Mouse (Mus musculus) liver, embryonic 14.5 days (tissue): ENCODE data around the gene Usp43. TPM values are rescaled to one million over a fixed set of nuclear protein-coding genes. Genes with fewer than 3 reads are reported as not detected.

Experiments used
- ATAC-seq: fragments of 200-750 bp; cut with Nextera tagmentation; 2 replicates; pipeline ENCODE4 v1.8.0; 2017; ENCODE audit warnings: moderate number of reproducible peaks, mild to moderate bottlenecking, moderate library complexity; ENCODE audit not compliant: insufficient read depth
- DNase-seq, 3 experiments: peaks; one replicate each; pipeline ENCODE4 v3.0.0-alpha.2; 2012 to 2013; ENCODE audit warnings: low read depth in 3 of 3, low spot score in 3 of 3
- H3K27ac ChIP-seq: fragments of 300-500 bp; sonication (generic); 2 replicates; pipeline ENCODE4 v1.5.1; 2014; ENCODE audit warnings: moderate library complexity, mild to moderate bottlenecking, control low read depth, inconsistent platforms
- H3K27me3 ChIP-seq: fragments of 300-500 bp; sonication (generic); 2 replicates; pipeline ENCODE4 v1.6.1; 2014; ENCODE audit warnings: mild to moderate bottlenecking, low read length, moderate library complexity; ENCODE audit not compliant: control insufficient read depth, insufficient read depth
- H3K36me3 ChIP-seq: fragments of 300-500 bp; sonication (generic); replicated peaks from 2 replicates; pipeline ENCODE4 v1.6.1; 2014; ENCODE audit warnings: low read depth; ENCODE audit not compliant: control insufficient read depth, insufficient read depth
- H3K4me1 ChIP-seq, 2 experiments: fragments of 200-500 bp in 1 of 2; fragments of 300-500 bp in 1 of 2; sonication (generic) in 1 of 2; replicated peaks; 2 replicates each; pipeline ENCODE4 v1.6.1; 2012 to 2014; ENCODE audit warnings: antibody characterized with exemption in 1 of 2, inconsistent platforms in 1 of 2, low read length in 1 of 2; ENCODE audit not compliant: control insufficient read depth in 2 of 2, insufficient read depth in 2 of 2
- H3K4me2 ChIP-seq: fragments of 300-500 bp; sonication (generic); 2 replicates; pipeline ENCODE4 v1.6.1; 2014; ENCODE audit warnings: low read depth, mild to moderate bottlenecking, control low read depth, moderate library complexity
- H3K4me3 ChIP-seq, 2 experiments: fragments of 200-500 bp in 1 of 2; fragments of 300-500 bp in 1 of 2; sonication (generic) in 1 of 2; 2 replicates each; pipeline ENCODE4 v1.5.1; 2012 to 2014; ENCODE audit warnings: low read depth in 2 of 2, low read length in 2 of 2, mild to moderate bottlenecking in 2 of 2, control low read depth in 1 of 2, inconsistent platforms in 1 of 2, moderate library complexity in 1 of 2; ENCODE audit not compliant: insufficient read depth in 1 of 2
- H3K9ac ChIP-seq: fragments of 300-500 bp; sonication (generic); replicated peaks from 2 replicates; pipeline ENCODE4 v1.6.1; 2014; ENCODE audit warnings: mild to moderate bottlenecking, control low read depth, moderate library complexity
- H3K9me3 ChIP-seq: fragments of 300-500 bp; sonication (generic); 2 replicates; pipeline ENCODE4 v1.6.1; 2016; ENCODE audit warnings: low read length, mixed read lengths; ENCODE audit not compliant: control insufficient read depth
- CTCF ChIP-seq: IDR thresholded peaks from 2 replicates; pipeline ENCODE4 v1.5.1; 2016; ENCODE audit warnings: antibody characterized with exemption, low read depth, control low read depth
- EP300 ChIP-seq: IDR thresholded peaks from 2 replicates; pipeline ENCODE4 v1.6.1; 2016; ENCODE audit warnings: antibody characterized with exemption, low read depth
- WGBS: fragments of 180-500 bp; shearing (Covaris S2); extraction: QIAGEN DNeasy Blood & Tissue Kit; methylation state at CpG from one replicate; pipeline ENCODE4 v1.1.7; 2014; ENCODE audit not compliant: insufficient replicate concordance; 5-methylcytosine and 5-hydroxymethylcytosine counted together
- polyA plus RNA-seq, 2 experiments: library from polyadenylated mRNA; depleted of rRNA in 1 of 2; stranded (reverse) in 1 of 2; unstranded in 1 of 2; fragments of >200 nt; fragmentation: Nextera tagmentation in 1 of 2; extraction: Ambion mirVana in 1 of 2; gene quantifications; 2 replicates each; pipeline versions ENCODE4 v1.2.1 to v1.2.3; 2012 to 2014

The Usp43 gene
- polyA plus RNA-seq, 2 experiments, result 0.06 to 0.08 TPM

DNA sequence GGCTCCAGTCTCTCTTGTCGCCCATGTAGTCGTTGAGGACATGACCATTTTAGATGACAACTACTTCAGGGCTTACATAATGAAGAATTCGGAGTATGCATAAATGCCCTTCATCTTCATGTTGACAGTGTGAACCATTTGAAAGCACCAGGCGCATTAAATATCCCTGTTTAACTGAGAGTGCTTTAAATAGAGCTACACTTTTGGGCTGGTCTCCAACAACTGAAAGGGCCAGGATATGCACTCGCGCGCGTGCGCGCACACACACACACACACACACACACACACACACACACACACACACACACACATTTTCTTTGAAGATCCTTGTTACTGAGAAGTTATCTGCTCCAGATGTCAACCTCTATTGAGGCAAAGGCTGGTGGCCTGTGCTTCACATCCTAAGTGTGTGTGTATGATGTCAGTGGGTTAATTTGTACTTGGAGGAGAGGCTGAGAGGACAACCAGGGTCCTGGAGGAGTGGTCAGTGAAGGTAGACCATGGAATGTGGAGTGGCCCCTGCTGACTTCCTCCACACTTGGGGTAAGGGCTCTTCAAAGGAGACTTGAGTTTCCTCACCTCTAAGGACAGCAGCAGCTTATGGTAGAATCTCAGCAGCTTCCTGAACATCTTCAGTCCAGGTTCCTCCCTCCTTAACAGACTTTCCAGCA lies 86.4 kb downstream of the Usp43 start:
- no peak overlapping the region for H3K9ac ChIP-seq

GRCm38 (mm10) chr11:67831820-67832219 lies 90.1 kb downstream of the Usp43 start:
- no peak for DNase-seq
- Histone ChIP-seq H3K4me1 (no peaks in the 10 kb centered on the region), H3K27me3 (no peaks in the 10 kb centered on the region), H3K9ac (no peak overlapping the region), H3K27ac (no peak overlapping the region), H3K4me2 (no peak overlapping the region), H3K36me3 (no peaks in the 10 kb centered on the region), H3K4me3 (no peak overlapping the region), H3K9me3 (no peaks in the 10 kb centered on the region)
- TF ChIP-seq CTCF (no peak), EP300 (no peak)
- WGBS, result 54% methylated on average over 5 of the region's 5 CpGs
- no peak for ATAC-seq

More for the DNA sequence above, 86.4 kb downstream of the Usp43 start:
- no peaks in the 10 kb centered on the region for H3K36me3 ChIP-seq
- H3K9me3 ChIP-seq, result no peaks in the 10 kb centered on the region
- TF ChIP-seq EP300 (no peak), CTCF (no peak)
- 66% methylated on average over 10 of the region's 10 CpGs for WGBS
- H3K4me3 ChIP-seq, result no peak overlapping the region
- H3K4me2 ChIP-seq, result no peak overlapping the region
- DNase-seq, result no peak
- H3K27ac ChIP-seq, result no peak overlapping the region
- H3K27me3 ChIP-seq, result no peaks in the 10 kb centered on the region
- H3K4me1 ChIP-seq, result no peaks in the 10 kb centered on the region
- no peak for ATAC-seq

- TF ChIP-seq CTCF (no peak), EP300 (no peak)
- Histone ChIP-seq H3K9ac (no peak overlapping the region), H3K4me3 (no peak overlapping the region), H3K36me3 (no peaks in the 10 kb centered on the region), H3K9me3 (no peaks in the 10 kb centered on the region), H3K4me2 (no peak overlapping the region), H3K4me1 (no peaks in the 10 kb centered on the region), H3K27ac (no peak overlapping the region), H3K27me3 (no peaks in the 10 kb centered on the region)
- WGBS, result 39% methylated on average over 6 of the region's 6 CpGs
- ATAC-seq (no peak), DNase-seq (no peak)
These were observed 92.4 kb downstream of the Usp43 start for GRCm38 (mm10) chr11:67829530-67829929.

DNA sequence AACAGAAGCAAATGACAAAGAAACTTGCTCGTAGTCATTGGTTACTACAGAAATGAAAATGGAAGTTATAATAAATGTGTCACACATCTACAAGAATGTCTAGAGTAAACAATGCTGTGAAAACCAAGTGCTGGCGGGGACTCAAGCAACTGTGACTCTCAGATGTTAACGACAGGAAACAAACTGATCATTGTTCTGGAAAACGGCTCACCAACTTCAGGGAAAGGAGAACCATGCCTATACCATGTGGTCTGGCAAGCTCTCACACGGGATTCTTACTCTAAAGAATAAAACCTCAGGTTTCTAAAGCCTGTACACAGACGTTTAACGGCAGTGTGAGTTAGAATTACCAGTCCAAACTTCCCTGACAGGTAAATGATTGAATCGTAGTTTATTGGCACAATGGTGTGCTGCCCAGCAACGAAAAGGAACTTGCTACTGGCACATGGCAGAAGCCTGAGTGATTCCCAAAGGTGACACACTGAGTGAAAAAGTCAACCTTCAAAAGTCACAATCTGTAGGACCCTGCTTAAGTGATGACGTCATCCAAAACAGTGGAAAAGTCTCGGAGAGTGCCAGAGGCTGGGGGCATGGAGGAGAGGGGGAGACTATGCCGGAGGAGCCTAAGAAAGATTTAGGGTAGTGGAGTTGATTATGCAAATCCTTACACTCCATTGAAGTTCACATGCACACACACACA lies 93.4 kb downstream of the Usp43 start:
- no peaks in the 10 kb centered on the region for H3K36me3 ChIP-seq
- 33% methylated on average over 12 of the region's 12 CpGs for WGBS
- no peak overlapping the region for H3K27ac ChIP-seq
- TF ChIP-seq EP300 (no peak), CTCF (no peak)
- H3K4me1 ChIP-seq, result no peaks in the 10 kb centered on the region
- DNase-seq (no peak), ATAC-seq (no peak)
- H3K4me3 ChIP-seq, result no peak overlapping the region
- no peaks in the 10 kb centered on the region for H3K27me3 ChIP-seq
- H3K9ac ChIP-seq, result no peak overlapping the region
- H3K4me2 ChIP-seq, result no peak overlapping the region
- no peaks in the 10 kb centered on the region for H3K9me3 ChIP-seq

GRCm38 (mm10) chr11:67821560-67821959 lies 100.4 kb downstream of the Usp43 start:
- no peak for ATAC-seq
- H3K4me1 ChIP-seq, result no peaks in the 10 kb centered on the region
- H3K27ac ChIP-seq, result no peak overlapping the region
- DNase-seq, result no peak
- 66% methylated on average over 6 of the region's 6 CpGs for WGBS
- no peak overlapping the region for H3K9ac ChIP-seq
- H3K36me3 ChIP-seq, result no peaks in the 10 kb centered on the region
- no peaks in the 10 kb centered on the region for H3K27me3 ChIP-seq
- no peak overlapping the region for H3K4me3 ChIP-seq
- H3K4me2 ChIP-seq, result no peak overlapping the region
- no peaks in the 10 kb centered on the region for H3K9me3 ChIP-seq
- TF ChIP-seq CTCF, result no peak
